Mouse (Mus musculus): ENCODE data around the gene Atp8b3. TPM values are rescaled to one million over a fixed set of nuclear protein-coding genes. Genes with fewer than 3 reads are reported as not detected.

Atp8b3 gene
- total RNA-seq, 2 experiments from 2014 or later = not detected

DNA sequence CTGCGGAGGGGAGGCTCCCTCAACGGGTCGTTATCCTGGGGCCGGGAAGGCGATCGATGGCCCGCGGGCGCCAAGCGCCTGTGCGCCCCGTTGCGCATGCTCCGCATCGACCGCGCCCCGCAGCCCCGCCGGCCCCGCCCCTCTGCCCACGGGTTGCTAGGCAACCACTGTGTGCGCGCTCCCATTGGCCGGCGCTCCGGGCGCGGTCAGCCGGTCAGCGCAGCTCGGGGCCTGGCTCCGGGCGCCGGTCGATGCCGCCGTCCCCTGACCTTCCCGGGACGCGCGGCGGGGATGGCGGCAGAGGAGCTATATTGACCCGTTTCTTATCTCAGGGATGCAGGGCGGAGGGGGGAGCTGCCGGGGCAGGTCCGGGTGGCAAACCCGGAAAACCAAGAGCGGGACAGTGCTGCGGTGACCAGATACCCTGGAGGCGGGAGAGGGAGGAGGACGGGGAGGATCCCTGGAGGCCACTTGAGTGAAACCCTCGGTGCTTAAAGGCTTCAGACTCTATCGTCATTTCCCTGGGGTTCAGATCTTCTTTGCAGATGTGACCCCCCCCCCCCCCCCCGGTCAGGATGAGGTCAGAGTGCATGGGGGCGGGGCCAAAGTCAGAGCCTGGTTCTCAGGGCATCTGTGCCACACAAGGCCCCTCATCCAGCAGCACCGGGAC is 63.5 kb downstream of the Atp8b3 start:
- ATAC-seq (replicated peaks; ENCODE audit: low FRiP score, low TSS enrichment, poor library complexity, severe bottlenecking) = peak; percentile 84

Other genes with a start within 250 kb of the Atp8b3 start
- 4,307 and 4,493 TPM in 2 replicates for gene Rps15, start 246.7 kb downstream of the Atp8b3 start, total RNA-seq (2014; fragmentation: Nextera tagmentation)
- 2,815 and 2,969 TPM in 2 replicates for gene Rps15, start 246.7 kb downstream of the Atp8b3 start, total RNA-seq (2017)
- gene Apc2, start 243.1 kb downstream of the Atp8b3 start, total RNA-seq (2014; fragmentation: Nextera tagmentation) = 0.07 TPM in 1 of 2 replicates, not detected in the other
- gene Apc2, start 243.1 kb downstream of the Atp8b3 start, total RNA-seq (2017) = not detected in 2 replicates
- gene 2310011J03Rik, start 218.6 kb downstream of the Atp8b3 start, total RNA-seq (2014; fragmentation: Nextera tagmentation) = 34.1 and 50.4 TPM in 2 replicates
- gene 2310011J03Rik, start 218.6 kb downstream of the Atp8b3 start, total RNA-seq (2017) = 16.6 and 21.3 TPM in 2 replicates
- 16.1 and 23.0 TPM in 2 replicates for gene Pcsk4, start 209.6 kb downstream of the Atp8b3 start, total RNA-seq (2014; fragmentation: Nextera tagmentation)
- 1.6 and 2.6 TPM in 2 replicates for gene Pcsk4, start 209.6 kb downstream of the Atp8b3 start, total RNA-seq (2017)
- gene Reep6, start 209.2 kb downstream of the Atp8b3 start, total RNA-seq (2014; fragmentation: Nextera tagmentation) = 23.1 and 23.7 TPM in 2 replicates
- gene Reep6, start 209.2 kb downstream of the Atp8b3 start, total RNA-seq (2017) = 2.7 and 6.8 TPM in 2 replicates
- 1.5 and 3.3 TPM in 2 replicates for gene Adamtsl5, start 190.7 kb downstream of the Atp8b3 start, total RNA-seq (2014; fragmentation: Nextera tagmentation)
- gene Adamtsl5, start 190.7 kb downstream of the Atp8b3 start, total RNA-seq (2017) = 0.30 and 2.3 TPM in 2 replicates
- gene Plk5, start 182.7 kb downstream of the Atp8b3 start, total RNA-seq (2014; fragmentation: Nextera tagmentation) = 0.79 TPM in 1 of 2 replicates, not detected in the other
- not detected in 2 replicates for gene Plk5, start 182.7 kb downstream of the Atp8b3 start, total RNA-seq (2017)
- gene Mex3d, start 151.5 kb downstream of the Atp8b3 start, total RNA-seq (2014; fragmentation: Nextera tagmentation) = 8.0 and 9.1 TPM in 2 replicates
- 13.0 and 14.7 TPM in 2 replicates for gene Mex3d, start 151.5 kb downstream of the Atp8b3 start, total RNA-seq (2017)
- 105 and 113 TPM in 2 replicates for gene Mbd3, start 139.6 kb downstream of the Atp8b3 start, total RNA-seq (2014; fragmentation: Nextera tagmentation)
- gene Mbd3, start 139.6 kb downstream of the Atp8b3 start, total RNA-seq (2017) = 80.0 and 93.8 TPM in 2 replicates
- 485 and 702 TPM in 2 replicates for gene Uqcr11, start 132.3 kb downstream of the Atp8b3 start, total RNA-seq (2014; fragmentation: Nextera tagmentation)
- gene Uqcr11, start 132.3 kb downstream of the Atp8b3 start, total RNA-seq (2017) = 241 and 254 TPM in 2 replicates
- 154 and 175 TPM in 2 replicates for gene Tcf3, start 105.5 kb downstream of the Atp8b3 start, total RNA-seq (2014; fragmentation: Nextera tagmentation)
- 57.9 and 99.8 TPM in 2 replicates for gene Tcf3, start 105.5 kb downstream of the Atp8b3 start, total RNA-seq (2017)
- not detected in 2 replicates for gene Onecut3, start 44.3 kb downstream of the Atp8b3 start, total RNA-seq (2014; fragmentation: Nextera tagmentation)
- gene Onecut3, start 44.3 kb downstream of the Atp8b3 start, total RNA-seq (2017) = not detected in 2 replicates
- gene Rexo1, start 22.4 kb upstream of the Atp8b3 start, total RNA-seq (2014; fragmentation: Nextera tagmentation) = 52.1 and 57.1 TPM in 2 replicates
- gene Rexo1, start 22.4 kb upstream of the Atp8b3 start, total RNA-seq (2017) = 9.8 and 15.3 TPM in 2 replicates
- gene Klf16, start 38.2 kb upstream of the Atp8b3 start, total RNA-seq (2014; fragmentation: Nextera tagmentation) = 21.0 and 24.9 TPM in 2 replicates
- 7.2 and 14.6 TPM in 2 replicates for gene Klf16, start 38.2 kb upstream of the Atp8b3 start, total RNA-seq (2017)
- gene Abhd17a, start 51.2 kb upstream of the Atp8b3 start, total RNA-seq (2014; fragmentation: Nextera tagmentation) = 55.0 and 63.1 TPM in 2 replicates
- gene Abhd17a, start 51.2 kb upstream of the Atp8b3 start, total RNA-seq (2017) = 13.7 and 19.4 TPM in 2 replicates
- 56.1 and 71.8 TPM in 2 replicates for gene Scamp4, start 63.7 kb upstream of the Atp8b3 start, total RNA-seq (2014; fragmentation: Nextera tagmentation)
- 12.7 and 23.3 TPM in 2 replicates for gene Scamp4, start 63.7 kb upstream of the Atp8b3 start, total RNA-seq (2017)
- 2.7 and 9.1 TPM in 2 replicates for gene Adat3, start 63.8 kb upstream of the Atp8b3 start, total RNA-seq (2014; fragmentation: Nextera tagmentation)
- gene Adat3, start 63.8 kb upstream of the Atp8b3 start, total RNA-seq (2017) = 11.0 TPM in 1 of 2 replicates, not detected in the other
- 0.68 and 1.6 TPM in 2 replicates for gene Gm49322, start 66.9 kb upstream of the Atp8b3 start, total RNA-seq (2014; fragmentation: Nextera tagmentation)
- gene Gm49322, start 66.9 kb upstream of the Atp8b3 start, total RNA-seq (2017) = 0.08 and 0.42 TPM in 2 replicates
- gene Csnk1g2, start 83.7 kb upstream of the Atp8b3 start, total RNA-seq (2014; fragmentation: Nextera tagmentation) = 70.2 and 93.3 TPM in 2 replicates
- 117 and 120 TPM in 2 replicates for gene Csnk1g2, start 83.7 kb upstream of the Atp8b3 start, total RNA-seq (2017)
- 27.4 and 32.0 TPM in 2 replicates for gene Btbd2, start 117.9 kb upstream of the Atp8b3 start, total RNA-seq (2014; fragmentation: Nextera tagmentation)
- 11.8 and 14.8 TPM in 2 replicates for gene Btbd2, start 117.9 kb upstream of the Atp8b3 start, total RNA-seq (2017)
- 149 and 158 TPM in 2 replicates for gene Mknk2, start 139.0 kb upstream of the Atp8b3 start, total RNA-seq (2014; fragmentation: Nextera tagmentation)
- gene Mknk2, start 139.0 kb upstream of the Atp8b3 start, total RNA-seq (2017) = 78.4 and 117 TPM in 2 replicates
- 22.8 and 29.1 TPM in 2 replicates for gene Mob3a, start 162.9 kb upstream of the Atp8b3 start, total RNA-seq (2014; fragmentation: Nextera tagmentation)
- gene Mob3a, start 162.9 kb upstream of the Atp8b3 start, total RNA-seq (2017) = 30.5 and 38.6 TPM in 2 replicates
- 22.8 and 26.4 TPM in 2 replicates for gene Izumo4, start 163.1 kb upstream of the Atp8b3 start, total RNA-seq (2014; fragmentation: Nextera tagmentation)
- 3.0 and 4.5 TPM in 2 replicates for gene Izumo4, start 163.1 kb upstream of the Atp8b3 start, total RNA-seq (2017)
- gene Ap3d1, start 203.1 kb upstream of the Atp8b3 start, total RNA-seq (2014; fragmentation: Nextera tagmentation) = 54.1 and 79.5 TPM in 2 replicates
- 36.6 and 37.8 TPM in 2 replicates for gene Ap3d1, start 203.1 kb upstream of the Atp8b3 start, total RNA-seq (2017)
- gene Dot1l, start 216.1 kb upstream of the Atp8b3 start, total RNA-seq (2014; fragmentation: Nextera tagmentation) = 67.0 and 83.2 TPM in 2 replicates
- 9.9 and 14.0 TPM in 2 replicates for gene Dot1l, start 216.1 kb upstream of the Atp8b3 start, total RNA-seq (2017)

Measured in megakaryocyte-erythroid progenitor cell, adult 5-6 weeks (primary cell).